Mouse (Mus musculus): ENCODE results near the gene Vmn1r44.

GRCm38 (mm10) chr6:89876963-89877362 is 6.5 kb upstream of the Vmn1r44 start:
- TF ChIP-seq EP300 (IDR thresholded peaks at IDR 0.05; ENCODE audit: low read depth) (no peak), CTCF (IDR thresholded peaks at IDR 0.05; ENCODE audit: low read depth) (no peak)
